Mouse (Mus musculus): ENCODE measurements around the gene Kcnk6.
"Not testable (repeated sequence)": the region's sequence is repeated elsewhere in the genome, so short reads cannot be mapped to it uniquely, and the experiment has no call there.

The Kcnk6 gene

GRCm38 (mm10) chr7:29246619-29247313 lies 14.5 kb upstream of the Kcnk6 start:
- DNase-seq = no peak

- DNase-seq = no peak
Measured at GRCm38 (mm10) chr7:29246015-29246414, 13.7 kb upstream of the Kcnk6 start.

- DNase-seq = no peak
Measured at GRCm38 (mm10) chr7:29244732-29245416, 12.6 kb upstream of the Kcnk6 start.

GRCm38 (mm10) chr7:29238019-29238967 lies 6.0 kb upstream of the Kcnk6 start, which contains the start of gene Yif1b:
Yif1b (plus strand) TSS chr7:29238329.
- DNase-seq = peak; percentile 100

- not testable (repeated sequence) for DNase-seq
Measured at GRCm38 (mm10) chr7:29237596-29237995, 5.3 kb upstream of the Kcnk6 start.

GRCm38 (mm10) chr7:29236593-29236992 lies 4.3 kb upstream of the Kcnk6 start:
- no peak for DNase-seq

GRCm38 (mm10) chr7:29234661-29235060 lies 2.3 kb upstream of the Kcnk6 start:
- no peak for DNase-seq

GRCm38 (mm10) chr7:29233745-29234144 lies 1.4 kb upstream of the Kcnk6 start:
- DNase-seq = no peak

GRCm38 (mm10) chr7:29231517-29231916 lies 798 bp downstream of the Kcnk6 start:
- DNase-seq = no peak

- no peak for DNase-seq
Measured at GRCm38 (mm10) chr7:29230560-29230959, 1.8 kb downstream of the Kcnk6 start.

GRCm38 (mm10) chr7:29228202-29228601 lies 4.1 kb downstream of the Kcnk6 start:
- DNase-seq = no peak

GRCm38 (mm10) chr7:29225520-29225919 lies 6.8 kb downstream of the Kcnk6 start:
- no peak for DNase-seq

- peak; percentile 37 for DNase-seq
Measured at GRCm38 (mm10) chr7:29224756-29225394, 7.4 kb downstream of the Kcnk6 start.

- DNase-seq = no peak
Measured at GRCm38 (mm10) chr7:29214846-29215245, 17.5 kb downstream of the Kcnk6 start.

- DNase-seq = no peak
Measured at GRCm38 (mm10) chr7:29214236-29214635, 18.1 kb downstream of the Kcnk6 start.

GRCm38 (mm10) chr7:29213675-29214082 lies 18.6 kb downstream of the Kcnk6 start, which contains the start of gene Catsperg1:
Catsperg1 (minus strand) TSS chr7:29214035.
- DNase-seq = peak; percentile 87

GRCm38 (mm10) chr7:29212775-29213560 lies 19.3 kb downstream of the Kcnk6 start:
- DNase-seq = peak; percentile 7

- peak; percentile 27 for DNase-seq
Measured at GRCm38 (mm10) chr7:29212199-29212765, 20.0 kb downstream of the Kcnk6 start.

GRCm38 (mm10) chr7:29211415-29212198 lies 20.7 kb downstream of the Kcnk6 start:
- DNase-seq = peak; percentile 86

GRCm38 (mm10) chr7:29211013-29211412 lies 21.3 kb downstream of the Kcnk6 start:
- not testable (repeated sequence) for DNase-seq
